Mouse (Mus musculus) erythroblast, embryonic 14.5 days (primary cell): ENCODE results near the gene Fam83e.

Experiments used
- GATA1 ChIP-seq: IDR thresholded peaks from 2 replicates; pipeline ENCODE4 v1.6.1; 2012; ENCODE audit warnings: low read length, inconsistent platforms, mixed read lengths
- TAL1 ChIP-seq: IDR thresholded peaks from 3 replicates; pipeline ENCODE4 v1.6.1; 2012; ENCODE audit warnings: low read length, inconsistent platforms, mixed read lengths

- no peak for TF ChIP-seq GATA1
- no peak for TF ChIP-seq TAL1
Measured at GRCm38 (mm10) chr7:45723781-45724180, 2.8 kb downstream of the Fam83e start.
